Mouse (Mus musculus): ENCODE data around the gene Scube1. TPM values are rescaled to one million over a fixed set of nuclear protein-coding genes. Genes with fewer than 3 reads are reported as not detected.

The Scube1 gene
- total and polyA plus RNA-seq, 3 experiments, result not detected

DNA sequence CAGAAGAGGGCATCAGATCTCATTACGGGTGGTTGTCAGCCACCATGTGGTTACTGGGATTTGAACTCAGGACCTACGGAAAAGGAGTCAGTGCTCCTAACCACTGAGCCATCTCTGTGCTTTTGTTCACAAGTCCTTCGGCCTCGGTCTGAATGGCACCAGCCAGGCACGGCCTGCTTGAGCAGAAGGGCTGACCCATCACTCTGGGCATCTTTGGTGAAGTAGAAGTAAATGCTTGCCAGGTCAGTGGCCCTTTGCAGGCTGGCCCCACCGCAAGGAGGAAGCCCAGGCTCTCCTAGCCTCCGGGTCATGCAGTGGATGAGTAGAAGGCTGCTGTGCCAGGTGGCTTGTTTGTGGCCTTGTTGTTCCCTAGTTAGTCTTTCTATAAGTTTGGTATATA lies 121.4 kb downstream of the Scube1 start:
- Histone ChIP-seq H3K4me3 (replicated peaks in 1 of 3; ENCODE audit: low read depth in 2 of 3, low read length in 2 of 3, poor library complexity in 1 of 3) (no peak overlapping the region), H3K27me3 (replicated peaks) (peaks cover 19% of the 10 kb centered on the region), H3K79me2 (replicated peaks; ENCODE audit: control insufficient read depth, extremely low read depth, insufficient read depth, poor library complexity, severe bottlenecking) (no peaks in the 10 kb centered on the region), H3K9ac (ENCODE audit: insufficient read depth, low read depth) (no peak overlapping the region), H3K36me3 (replicated peaks in 1 of 2; ENCODE audit: control insufficient read depth in 1 of 2, insufficient read depth in 1 of 2, low read length in 1 of 2) (no peaks in the 10 kb centered on the region), H3K4me2 (ENCODE audit: insufficient read depth, low read depth, poor library complexity, severe bottlenecking) (no peak overlapping the region), H3K27ac (ENCODE audit: insufficient read depth, low read depth) (no peak overlapping the region), H3K9me3 (replicated peaks; ENCODE audit: low read length) (no peaks in the 10 kb centered on the region), H3K4me1 (ENCODE audit: control insufficient read depth in 1 of 2, insufficient read depth in 2 of 2) (peaks cover 6 to 8% of the 10 kb centered on the region in 2 experiments)
- dilution Hi-C loops (cut with MboI; ENCODE audit: extremely low pct_ligation_motif_present, extremely low pct_unique_long_range_greater_than_20kb, low sequenced_read_pairs), result no loop called here
- TF ChIP-seq ELF1 (IDR thresholded peaks at IDR 0.05; ENCODE audit: low read depth, low read length), result no peak
- TF ChIP-seq RAD21 (IDR thresholded peaks at IDR 0.05; ENCODE audit: low read depth, low read length), result no peak
- no peak for TF ChIP-seq EP300 (IDR thresholded peaks at IDR 0.05; ENCODE audit: low read length)
- no peak for TF ChIP-seq POLR2AphosphoS2 (IDR thresholded peaks at IDR 0.05; ENCODE audit: low read depth, low read length)
- no peak for TF ChIP-seq SMC3 (IDR thresholded peaks at IDR 0.05; ENCODE audit: low read depth, low read length)
- TF ChIP-seq TCF12 (IDR thresholded peaks at IDR 0.05; ENCODE audit: low read depth, low read length), result no peak
- no peak for TF ChIP-seq MAZ (IDR thresholded peaks at IDR 0.05; ENCODE audit: low read depth, low read length)
- no peak for TF ChIP-seq UBTF (IDR thresholded peaks at IDR 0.05; ENCODE audit: low read depth, low read length)
- TF ChIP-seq KAT2A (IDR thresholded peaks at IDR 0.05; ENCODE audit: insufficient replicate concordance, low read length), result no peak
- no peak for TF ChIP-seq CHD1 (IDR thresholded peaks at IDR 0.05; ENCODE audit: low read depth, low read length)
- TF ChIP-seq TBP (conservative IDR thresholded peaks at IDR 0.05; ENCODE audit: low read depth, low read length), result no peak
- DNase-seq (ENCODE audit: extremely low read depth), result no peak
- in situ Hi-C loops (cut with MboI; ENCODE audit: low pct_ligation_motif_present, low pct_unique_long_range_greater_than_20kb, low sequenced_read_pairs), result no loop called here

DNA sequence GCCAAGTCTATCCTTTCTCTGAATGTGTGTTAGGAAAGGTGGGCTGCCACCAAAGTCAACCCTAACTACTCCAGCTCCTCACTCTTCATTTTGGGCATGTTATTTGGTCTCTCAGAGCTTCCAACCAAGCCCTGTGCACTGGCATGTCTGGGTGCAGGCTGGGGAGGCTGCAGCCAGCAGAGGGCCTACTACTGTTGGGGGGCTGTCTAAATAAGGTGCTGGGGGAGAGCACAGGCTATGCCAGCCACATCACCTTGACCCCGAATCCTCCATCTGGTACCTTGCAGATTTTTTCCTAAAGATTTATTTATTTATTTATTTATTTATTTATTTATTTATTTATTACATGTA lies 121.8 kb downstream of the Scube1 start:
- TF ChIP-seq CTCF (conservative IDR thresholded peaks at IDR 0.05 in 1 of 2, IDR thresholded peaks at IDR 0.05 in 1 of 2; ENCODE audit: low read depth in 2 of 2, low read length in 2 of 2), result peak in 1 of 2 experiments; percentile 14; a peak in 1 of 4 replicates
- TF ChIP-seq JUND (conservative IDR thresholded peaks at IDR 0.05; ENCODE audit: low read depth, low read length), result no peak
- TF ChIP-seq USF1 (IDR thresholded peaks at IDR 0.05; ENCODE audit: low read depth, low read length), result no peak
- TF ChIP-seq UBTF (IDR thresholded peaks at IDR 0.05; ENCODE audit: low read depth, low read length), result no peak
- no peak overlapping the region for H3K9ac ChIP-seq (ENCODE audit: insufficient read depth, low read depth)
- no peak overlapping the region for H3K4me3 ChIP-seq (replicated peaks in 1 of 3; ENCODE audit: low read depth in 2 of 3, low read length in 2 of 3, poor library complexity in 1 of 3)
- no peaks in the 10 kb centered on the region for H3K79me2 ChIP-seq (replicated peaks; ENCODE audit: control insufficient read depth, extremely low read depth, insufficient read depth, poor library complexity, severe bottlenecking)
- H3K36me3 ChIP-seq (replicated peaks in 1 of 2; ENCODE audit: control insufficient read depth in 1 of 2, insufficient read depth in 1 of 2, low read length in 1 of 2), result no peaks in the 10 kb centered on the region
- no peaks in the 10 kb centered on the region for H3K9me3 ChIP-seq (replicated peaks; ENCODE audit: low read length)
- H3K4me1 ChIP-seq (ENCODE audit: control insufficient read depth in 1 of 2, insufficient read depth in 2 of 2), result peaks cover 6 to 8% of the 10 kb centered on the region in 2 experiments
- in situ Hi-C loops (cut with MboI; ENCODE audit: low pct_ligation_motif_present, low pct_unique_long_range_greater_than_20kb, low sequenced_read_pairs) (no loop called here), dilution Hi-C loops (cut with MboI; ENCODE audit: extremely low pct_ligation_motif_present, extremely low pct_unique_long_range_greater_than_20kb, low sequenced_read_pairs) (no loop called here)
- H3K4me2 ChIP-seq (ENCODE audit: insufficient read depth, low read depth, poor library complexity, severe bottlenecking), result no peak overlapping the region
- H3K27me3 ChIP-seq (replicated peaks), result peaks cover 15% of the 10 kb centered on the region
- H3K27ac ChIP-seq (ENCODE audit: insufficient read depth, low read depth), result no peak overlapping the region
- no peak for DNase-seq (ENCODE audit: extremely low read depth)

Measured in CH12.LX (cell line).